Mouse (Mus musculus) kidney, adult 2 months (tissue): ENCODE measurements around the gene Gm30191.

Source experiments
- CTCF ChIP-seq: fragments of 200-500 bp; conservative IDR thresholded peaks from 2 replicates; pipeline ENCODE4 v1.5.1; 2011; ENCODE audit warnings: low read depth, mild to moderate bottlenecking, control low read depth, low read length, moderate library complexity, mixed read lengths; ENCODE audit not compliant: insufficient read depth, insufficient read length
- POLR2A ChIP-seq: fragments of 200-500 bp; IDR thresholded peaks from one replicate; pipeline ENCODE4 v1.6.1; 2011; ENCODE audit warnings: low read depth, low read length, control low read depth

DNA sequence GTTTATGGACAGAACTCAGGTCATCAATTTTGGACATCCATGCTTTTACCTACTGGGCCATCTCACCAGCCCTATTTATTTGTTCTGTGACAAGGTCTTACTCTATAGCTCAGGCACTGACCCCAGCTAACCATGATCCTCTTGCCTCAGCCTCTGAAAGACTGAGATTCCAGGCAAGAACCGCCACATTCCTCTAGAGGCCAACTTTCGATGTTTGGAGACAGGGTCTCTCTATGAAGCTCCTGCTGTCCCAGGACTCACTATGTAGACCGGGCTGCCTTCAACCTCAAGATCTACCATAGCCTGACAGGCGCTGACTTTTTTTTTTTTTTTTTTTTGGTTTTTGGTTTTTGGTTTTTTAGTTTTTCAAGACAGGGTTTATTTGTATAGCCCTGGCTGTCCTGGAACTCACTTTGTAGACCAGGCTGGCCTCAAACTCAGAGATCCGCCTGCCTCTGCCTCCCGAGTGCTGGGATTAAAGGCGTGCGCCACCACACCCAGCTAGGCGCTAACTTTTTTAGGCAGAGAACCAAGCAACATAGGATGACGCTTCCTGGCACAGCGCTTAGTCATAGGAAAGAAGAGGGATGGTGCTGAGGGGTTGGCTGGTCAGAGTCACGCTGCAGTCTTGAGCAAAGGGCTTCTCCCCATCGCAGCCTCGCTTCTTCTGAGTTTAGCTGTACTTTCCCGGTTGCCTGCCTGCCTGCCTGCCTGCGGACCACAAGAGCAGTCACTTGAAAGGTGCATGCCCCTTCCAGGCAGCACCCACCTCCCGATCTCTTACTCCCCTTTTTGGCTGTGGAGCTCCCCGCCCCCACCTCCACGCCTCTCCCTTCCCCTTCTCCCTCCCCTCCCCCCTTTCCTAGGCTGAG, 52.1 kb downstream of the Gm30191 start:
- TF ChIP-seq POLR2A = no peak
- TF ChIP-seq CTCF = no peak
